Mouse (Mus musculus) hindbrain, embryonic 11.5 days (tissue): Measurements from ENCODE around the gene Rhot2. TPM values are rescaled to one million over a fixed set of nuclear protein-coding genes. Genes with fewer than 3 reads are reported as not detected.

Experiments
- ATAC-seq: fragments of 200-750 bp; cut with Nextera tagmentation; 2 replicates; pipeline ENCODE4 v1.8.0; 2017; ENCODE audit warnings: mild to moderate bottlenecking, moderate TSS enrichment, moderate library complexity; ENCODE audit not compliant: low FRiP score
- DNase-seq: peaks from one replicate; pipeline ENCODE4 v3.0.0-alpha.2; 2015; ENCODE audit warnings: low spot score
- H3K27ac ChIP-seq: fragments of 300-500 bp; sonication (generic); 2 replicates; pipeline ENCODE4 v1.5.1; 2014; ENCODE audit warnings: mild to moderate bottlenecking, low read depth, low read length
- H3K27me3 ChIP-seq: fragments of 300-500 bp; sonication (generic); 2 replicates; pipeline ENCODE4 v1.6.1; 2014; ENCODE audit warnings: mild to moderate bottlenecking, low read length, moderate library complexity, mixed read lengths; ENCODE audit not compliant: control insufficient read depth, insufficient read depth
- H3K36me3 ChIP-seq: fragments of 300-500 bp; sonication (generic); 2 replicates; pipeline ENCODE4 v1.6.1; 2014; ENCODE audit warnings: mild to moderate bottlenecking, low read length, moderate library complexity, mixed read lengths; ENCODE audit not compliant: control insufficient read depth, insufficient read depth
- H3K4me1 ChIP-seq: fragments of 300-500 bp; sonication (generic); replicated peaks from 2 replicates; pipeline ENCODE4 v1.6.1; 2014; ENCODE audit warnings: low read length, mixed read lengths; ENCODE audit not compliant: control insufficient read depth, insufficient read depth
- H3K4me2 ChIP-seq: fragments of 300-500 bp; sonication (generic); replicated peaks from 2 replicates; pipeline ENCODE4 v1.6.1; 2014; ENCODE audit warnings: mild to moderate bottlenecking, low read depth, low read length
- H3K4me3 ChIP-seq: fragments of 300-500 bp; sonication (generic); 2 replicates; pipeline ENCODE4 v1.5.1; 2014; ENCODE audit warnings: low read depth, low read length
- H3K9ac ChIP-seq: fragments of 300-500 bp; sonication (generic); 2 replicates; pipeline ENCODE4 v1.6.1; 2014; ENCODE audit warnings: low read depth, low read length
- H3K9me3 ChIP-seq: fragments of 300-500 bp; sonication (generic); 2 replicates; pipeline ENCODE4 v1.6.1; 2016; ENCODE audit warnings: low read length; ENCODE audit not compliant: control insufficient read depth
- WGBS: fragments of 180-500 bp; shearing (Covaris S2); extraction: QIAGEN DNeasy Blood & Tissue Kit; methylation state at CpG from one replicate; pipeline ENCODE4 v1.1.7; 2014; 5-methylcytosine and 5-hydroxymethylcytosine counted together
- polyA plus RNA-seq: library from polyadenylated mRNA; unstranded; fragments of >200 nt; fragmentation: Nextera tagmentation; extraction: Ambion mirVana; gene quantifications from 2 replicates; pipeline ENCODE4 v1.2.1, GENCODE M21; 2014

Rhot2 gene
- polyA plus RNA-seq, 1 experiment from 2014 or later, result 9.3 TPM

GRCm38 (mm10) chr17:25881691-25882090 lies 37.0 kb upstream of the Rhot2 start:
- Histone ChIP-seq H3K27ac (peak overlapping the region; percentile 89), H3K9me3 (no peaks in the 10 kb centered on the region), H3K9ac (0 out of 2 replicates have a peak overlapping the region, but pooled peaks have one; percentile 40), H3K4me1 (peaks cover 17% of the 10 kb centered on the region), H3K4me2 (no peak overlapping the region), H3K36me3 (no peaks in the 10 kb centered on the region), H3K27me3 (no peaks in the 10 kb centered on the region), H3K4me3 (no peak overlapping the region)
- no peak for DNase-seq
- no peak for ATAC-seq
- 11% methylated on average over 4 of the region's 4 CpGs for WGBS

- 2% methylated on average over 5 of the region's 5 CpGs for WGBS
- no peaks in the 10 kb centered on the region for H3K27me3 ChIP-seq
- peak overlapping the region; percentile 37 for H3K9ac ChIP-seq
- ATAC-seq (no peak), DNase-seq (peak; percentile 72)
- H3K9me3 ChIP-seq, result no peaks in the 10 kb centered on the region
- H3K4me3 ChIP-seq, result no peak overlapping the region
- peaks cover 21% of the 10 kb centered on the region for H3K4me1 ChIP-seq
- no peaks in the 10 kb centered on the region for H3K36me3 ChIP-seq
- no peak overlapping the region for H3K4me2 ChIP-seq
- peak overlapping the region; percentile 89 for H3K27ac ChIP-seq
Observed at GRCm38 (mm10) chr17:25880913-25881641, 36.4 kb upstream of the Rhot2 start.

DNA sequence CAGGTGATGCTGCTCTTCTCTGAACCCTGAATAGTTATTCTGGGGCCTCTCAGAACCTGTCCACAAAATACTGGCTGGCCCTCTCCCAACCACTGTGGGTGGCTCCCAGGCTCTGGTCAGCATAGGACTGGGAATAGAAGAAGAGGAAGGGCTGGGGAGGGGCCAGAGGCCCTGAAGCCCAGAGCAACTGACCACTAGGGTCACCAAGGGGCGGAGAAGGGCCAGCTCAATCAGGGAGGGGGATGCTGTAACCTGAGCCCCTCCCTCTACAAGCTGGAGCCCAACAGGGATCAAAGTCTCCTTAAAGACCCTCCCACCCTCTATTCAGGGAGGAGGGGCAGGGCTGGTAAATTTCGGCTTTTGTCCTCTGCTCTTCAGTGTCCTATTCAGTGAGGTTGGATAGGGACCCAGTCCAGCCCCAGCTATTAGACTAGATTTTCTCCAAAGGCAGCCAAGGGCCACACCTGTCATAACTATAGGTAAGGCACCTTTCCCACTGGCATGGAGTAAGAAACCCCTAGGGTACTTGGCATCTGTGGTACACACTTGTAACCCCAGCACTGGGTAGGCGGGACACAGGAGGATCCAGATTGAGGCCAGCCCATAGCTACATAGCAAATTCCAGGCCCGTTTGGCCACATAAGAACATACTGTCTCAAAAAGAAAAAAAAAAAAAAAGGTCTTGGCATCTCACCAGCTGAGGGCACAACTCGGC lies 35.7 kb upstream of the Rhot2 start, which contains the start of gene Wfikkn1:
Gene Wfikkn1, minus strand, starts transcription at position 663 of the 715 bp plus-strand sequence.
- Histone ChIP-seq H3K36me3 (no peaks in the 10 kb centered on the region), H3K9me3 (no peaks in the 10 kb centered on the region), H3K4me3 (no peak within 1 kb of the TSS), H3K27me3 (no peaks in the 10 kb centered on the region), H3K4me1 (peaks cover 21% of the 10 kb centered on the region), H3K4me2 (no peak within 1 kb of the TSS), H3K9ac (peak within 1 kb of the TSS; percentile 40), H3K27ac (peak within 1 kb of the TSS; percentile 89)
- WGBS, result 20% methylated on average over 5 of the region's 5 CpGs
- DNase-seq, result no peak
- ATAC-seq, result no peak

- no peak overlapping the region for H3K4me2 ChIP-seq
- H3K36me3 ChIP-seq, result no peaks in the 10 kb centered on the region
- no peak for ATAC-seq
- H3K27me3 ChIP-seq, result no peaks in the 10 kb centered on the region
- H3K4me1 ChIP-seq, result peaks cover 21% of the 10 kb centered on the region
- no peaks in the 10 kb centered on the region for H3K9me3 ChIP-seq
- WGBS, result 68% methylated on average over 8 of the region's 8 CpGs
- no peak overlapping the region for H3K9ac ChIP-seq
- H3K27ac ChIP-seq, result no peak overlapping the region
- DNase-seq, result no peak
- H3K4me3 ChIP-seq, result no peak overlapping the region
Observed at GRCm38 (mm10) chr17:25879750-25880149, 35.1 kb upstream of the Rhot2 start.

GRCm38 (mm10) chr17:25879261-25879660 lies 34.6 kb upstream of the Rhot2 start:
- H3K36me3 ChIP-seq, result no peaks in the 10 kb centered on the region
- ATAC-seq, result no peak
- H3K4me2 ChIP-seq, result no peak overlapping the region
- H3K27ac ChIP-seq, result no peak overlapping the region
- no peak overlapping the region for H3K9ac ChIP-seq
- H3K9me3 ChIP-seq, result no peaks in the 10 kb centered on the region
- 44% methylated on average over 4 of the region's 4 CpGs for WGBS
- H3K4me3 ChIP-seq, result no peak overlapping the region
- H3K4me1 ChIP-seq, result peaks cover 21% of the 10 kb centered on the region
- DNase-seq, result peak; percentile 56
- no peaks in the 10 kb centered on the region for H3K27me3 ChIP-seq

GRCm38 (mm10) chr17:25878611-25879180 lies 34.0 kb upstream of the Rhot2 start:
- H3K27ac ChIP-seq, result no peak overlapping the region
- no peaks in the 10 kb centered on the region for H3K9me3 ChIP-seq
- H3K27me3 ChIP-seq, result no peaks in the 10 kb centered on the region
- no peak overlapping the region for H3K9ac ChIP-seq
- peaks cover 21% of the 10 kb centered on the region for H3K4me1 ChIP-seq
- DNase-seq (no peak), ATAC-seq (no peak)
- H3K36me3 ChIP-seq, result no peaks in the 10 kb centered on the region
- no peak overlapping the region for H3K4me3 ChIP-seq
- no peak overlapping the region for H3K4me2 ChIP-seq
- 87% methylated on average over 19 of the region's 19 CpGs for WGBS

DNA sequence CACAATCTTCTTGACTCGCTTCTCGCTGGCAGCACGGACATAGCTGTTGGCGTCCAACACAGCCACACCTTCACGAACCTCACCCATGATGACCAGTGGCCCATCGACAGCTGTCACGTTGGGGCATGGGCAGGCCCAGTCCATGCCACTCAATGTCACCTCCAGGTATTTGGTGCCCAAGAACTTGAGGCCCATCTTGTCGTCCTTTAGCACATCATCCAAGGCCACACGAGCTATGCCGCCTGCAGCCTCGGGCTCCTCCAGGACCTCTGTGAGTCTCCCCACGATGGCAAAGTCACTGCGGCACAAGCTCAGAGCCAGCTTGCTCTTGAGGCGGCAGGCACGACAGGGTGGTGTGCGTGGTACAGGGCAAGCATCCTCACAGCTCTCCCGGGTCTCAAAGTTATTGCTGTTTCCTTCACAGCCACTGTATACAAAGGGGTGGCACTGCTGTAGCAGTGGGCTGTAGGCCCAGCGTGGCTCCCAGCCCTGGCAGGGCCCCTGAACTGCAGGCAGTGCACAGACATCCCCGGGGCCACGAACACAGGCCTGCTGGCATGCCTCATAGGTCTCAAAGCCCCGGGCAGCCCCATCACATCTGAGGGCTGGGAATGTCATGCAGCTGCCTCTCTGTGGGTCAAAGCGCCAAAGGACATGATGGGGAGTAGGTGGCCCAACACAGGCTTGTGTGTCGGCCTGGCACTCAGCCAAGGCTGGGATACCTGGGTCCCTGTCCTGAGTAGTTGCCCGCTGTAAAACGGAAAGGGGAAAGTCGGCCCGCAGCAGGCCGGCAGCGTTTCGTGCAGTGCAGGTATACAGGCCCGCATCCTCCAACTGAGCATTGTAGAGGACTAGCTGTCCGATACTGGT lies 33.3 kb upstream of the Rhot2 start:
- Histone ChIP-seq H3K27me3 (no peaks in the 10 kb centered on the region), H3K4me2 (no peak overlapping the region), H3K4me3 (no peak overlapping the region), H3K9ac (no peak overlapping the region), H3K4me1 (peaks cover 21% of the 10 kb centered on the region), H3K27ac (no peak overlapping the region), H3K36me3 (no peaks in the 10 kb centered on the region), H3K9me3 (no peaks in the 10 kb centered on the region)
- 92% methylated on average over 32 of the region's 32 CpGs for WGBS
- DNase-seq (no peak), ATAC-seq (no peak)

- Histone ChIP-seq H3K9me3 (no peaks in the 10 kb centered on the region), H3K27ac (no peak overlapping the region), H3K36me3 (no peaks in the 10 kb centered on the region), H3K9ac (no peak overlapping the region), H3K4me3 (no peak overlapping the region), H3K4me1 (peaks cover 19% of the 10 kb centered on the region), H3K4me2 (0 out of 2 replicates have a peak overlapping the region, but pooled peaks have one; percentile 5), H3K27me3 (no peaks in the 10 kb centered on the region)
- no peak for ATAC-seq
- no peak for DNase-seq
- WGBS, result 95% methylated on average over 3 of the region's 3 CpGs
Observed at GRCm38 (mm10) chr17:25877025-25877424, 32.4 kb upstream of the Rhot2 start.
